Mouse (Mus musculus) liver, adult 2 months (tissue): Measurements from ENCODE around the gene Wnt5b.

Source experiments
- CTCF ChIP-seq: fragments of 200-500 bp; IDR thresholded peaks from 2 replicates; pipeline ENCODE4 v1.5.1; 2011; ENCODE audit warnings: low read depth, low read length, control low read depth
- POLR2A ChIP-seq: fragments of 200-500 bp; IDR thresholded peaks from 2 replicates; pipeline ENCODE4 v1.6.1; 2011; ENCODE audit warnings: low read length, control low read depth; ENCODE audit not compliant: insufficient read depth; ENCODE audit errors: extremely low read depth

- peak; percentile 41 for TF ChIP-seq CTCF
- TF ChIP-seq POLR2A: no peak
Observed at GRCm38 (mm10) chr6:119467785-119468059, 76.4 kb downstream of the Wnt5b start.
